Mouse (Mus musculus): ENCODE data around the gene Lsm2.
"Not testable (repeated sequence)": the region's sequence is repeated elsewhere in the genome, so short reads cannot be mapped to it uniquely, and the experiment has no call there.

The Lsm2 gene

GRCm38 (mm10) chr17:34957291-34957690 lies 24.4 kb upstream of the Lsm2 start:
- not testable (repeated sequence) for DNase-seq (ENCODE audit: low spot score)

DNA sequence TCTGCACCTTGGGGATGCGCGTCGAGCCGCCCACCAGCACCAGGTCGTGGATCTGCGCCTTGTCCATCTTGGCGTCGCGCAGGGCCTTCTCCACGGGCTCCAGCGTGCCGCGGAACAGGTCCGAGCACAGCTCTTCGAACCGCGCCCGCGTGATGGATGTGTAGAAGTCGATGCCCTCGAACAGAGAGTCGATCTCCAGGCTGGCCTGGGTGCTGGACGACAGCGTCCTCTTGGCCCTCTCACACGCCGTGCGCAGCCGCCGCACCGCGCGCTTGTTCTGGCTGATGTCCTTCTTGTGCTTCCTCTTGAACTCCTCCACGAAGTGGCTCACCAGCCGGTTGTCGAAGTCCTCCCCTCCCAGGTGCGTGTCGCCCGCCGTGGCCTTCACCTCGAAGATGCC lies 23.7 kb upstream of the Lsm2 start:
- not testable (repeated sequence) for DNase-seq (ENCODE audit: low spot score)

DNA sequence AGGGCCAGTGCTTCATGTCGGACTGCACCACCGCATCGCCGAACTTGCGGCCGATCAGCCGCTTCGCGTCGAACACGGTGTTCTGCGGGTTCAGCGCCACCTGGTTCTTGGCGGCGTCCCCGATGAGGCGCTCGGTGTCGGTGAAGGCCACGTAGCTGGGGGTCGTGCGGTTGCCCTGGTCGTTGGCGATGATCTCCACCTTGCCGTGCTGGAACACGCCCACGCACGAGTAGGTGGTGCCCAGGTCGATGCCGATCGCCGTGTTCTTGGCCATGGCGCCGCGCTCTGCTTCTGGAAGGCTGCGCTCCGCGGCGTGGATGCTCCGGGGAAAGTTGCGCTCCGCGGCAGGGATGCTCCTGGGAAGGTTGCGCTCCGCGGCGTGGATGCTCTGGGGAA lies 22.9 kb upstream of the Lsm2 start:
- not testable (repeated sequence) for DNase-seq (ENCODE audit: low spot score)

GRCm38 (mm10) chr17:34959130-34959778 lies 22.4 kb upstream of the Lsm2 start, which contains the start of gene Hspa1b:
TSS of gene Hspa1b (minus strand) at chr17:34959238.
- peak; percentile 80 for DNase-seq (ENCODE audit: low spot score)

- no peak for DNase-seq (ENCODE audit: low spot score)
These were observed 21.7 kb upstream of the Lsm2 start for GRCm38 (mm10) chr17:34959881-34960515.

GRCm38 (mm10) chr17:34960702-34961493 lies 20.8 kb upstream of the Lsm2 start:
- DNase-seq (ENCODE audit: low spot score) = no peak

GRCm38 (mm10) chr17:34962125-34962524 lies 19.5 kb upstream of the Lsm2 start:
- DNase-seq (ENCODE audit: low spot score) = no peak

- no peak for DNase-seq (ENCODE audit: low spot score)
These were observed 18.8 kb upstream of the Lsm2 start for GRCm38 (mm10) chr17:34962841-34963240.

- DNase-seq (ENCODE audit: low spot score) = no peak
These were observed 17.0 kb upstream of the Lsm2 start for GRCm38 (mm10) chr17:34964640-34965049.

DNA sequence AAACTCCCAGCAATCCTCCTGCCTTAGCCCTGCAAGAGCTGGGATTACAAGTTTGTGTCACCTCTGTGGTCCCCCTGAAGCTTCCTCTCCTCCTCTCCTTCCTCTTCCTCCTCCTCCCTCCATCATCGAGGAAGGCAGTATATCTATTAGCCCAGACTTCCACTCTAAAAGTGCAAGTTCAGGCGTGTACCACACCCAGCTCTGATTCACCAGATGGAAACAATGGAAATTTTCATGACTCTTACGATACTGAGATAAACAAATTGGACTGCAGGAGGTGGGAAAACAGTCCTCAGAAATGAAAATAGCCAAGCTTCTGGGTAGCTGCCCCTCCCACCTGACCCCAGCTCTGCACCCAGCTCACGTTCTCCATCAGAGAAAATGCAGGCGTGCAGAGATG lies 16.0 kb upstream of the Lsm2 start:
- DNase-seq (ENCODE audit: low spot score) = no peak

GRCm38 (mm10) chr17:34969822-34970221 lies 11.8 kb upstream of the Lsm2 start, which contains the start of gene Gm20481:
TSS of gene Gm20481 (plus strand) at chr17:34969912.
- not testable (repeated sequence) for DNase-seq (ENCODE audit: low spot score)

- DNase-seq (ENCODE audit: low spot score) = not testable (repeated sequence)
These were observed 10.8 kb upstream of the Lsm2 start for GRCm38 (mm10) chr17:34970850-34971249.

DNA sequence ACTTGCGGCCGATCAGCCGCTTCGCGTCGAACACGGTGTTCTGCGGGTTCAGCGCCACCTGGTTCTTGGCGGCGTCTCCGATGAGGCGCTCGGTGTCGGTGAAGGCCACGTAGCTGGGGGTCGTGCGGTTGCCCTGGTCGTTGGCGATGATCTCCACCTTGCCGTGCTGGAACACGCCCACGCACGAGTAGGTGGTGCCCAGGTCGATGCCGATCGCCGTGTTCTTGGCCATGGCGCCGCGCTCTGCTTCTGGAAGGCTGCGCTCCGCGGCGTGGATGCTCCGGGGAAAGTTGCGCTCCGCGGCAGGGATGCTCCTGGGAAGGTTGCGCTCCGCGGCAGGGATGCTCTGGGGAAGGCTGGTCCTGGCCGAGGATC lies 10.0 kb upstream of the Lsm2 start:
- not testable (repeated sequence) for DNase-seq (ENCODE audit: low spot score)

DNA sequence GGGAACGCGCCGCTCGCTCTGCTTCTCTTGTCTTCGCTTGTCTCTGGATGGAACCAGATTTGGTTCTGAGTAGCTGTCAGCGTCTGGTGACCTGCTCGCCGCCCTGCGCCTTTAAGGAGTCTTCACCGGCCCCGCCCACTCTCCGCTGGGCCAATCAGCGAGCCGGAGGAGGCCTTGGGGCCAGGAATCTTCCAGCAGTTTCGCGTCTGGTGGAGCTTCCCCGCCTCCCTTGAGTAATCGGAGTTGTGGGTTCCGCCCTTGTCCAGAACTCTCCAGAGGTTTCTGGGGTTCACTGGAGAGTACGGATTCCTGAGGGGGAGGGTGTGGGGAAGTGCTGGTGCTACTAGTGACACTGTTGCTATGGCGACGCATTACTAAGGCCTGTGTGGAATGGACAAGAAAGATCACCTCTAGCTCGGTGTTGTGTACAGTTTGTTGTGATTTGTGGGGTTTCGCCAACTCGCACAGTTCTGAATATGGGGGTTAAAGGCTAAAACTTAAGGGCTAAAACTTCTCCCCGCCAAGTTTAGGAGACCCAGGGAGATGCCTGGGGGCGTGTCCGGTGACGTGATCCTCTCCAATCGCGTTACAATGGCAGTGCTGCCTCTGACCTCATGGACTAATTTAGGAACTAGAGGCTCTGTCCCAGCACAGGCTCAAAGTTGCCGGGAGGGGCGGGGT lies 9.5 kb upstream of the Lsm2 start, which contains the start of the genes Hspa1a and Hspa1l:
Gene Hspa1a (minus strand): TSS at position 88 of the 681 bp plus-strand sequence.
Gene Hspa1l (plus strand): TSS at position 635 of the 681 bp plus-strand sequence.
- DNase-seq (ENCODE audit: low spot score) = peak; percentile 80

GRCm38 (mm10) chr17:34975581-34976492 lies 5.8 kb upstream of the Lsm2 start:
- DNase-seq (ENCODE audit: low spot score) = no peak

DNA sequence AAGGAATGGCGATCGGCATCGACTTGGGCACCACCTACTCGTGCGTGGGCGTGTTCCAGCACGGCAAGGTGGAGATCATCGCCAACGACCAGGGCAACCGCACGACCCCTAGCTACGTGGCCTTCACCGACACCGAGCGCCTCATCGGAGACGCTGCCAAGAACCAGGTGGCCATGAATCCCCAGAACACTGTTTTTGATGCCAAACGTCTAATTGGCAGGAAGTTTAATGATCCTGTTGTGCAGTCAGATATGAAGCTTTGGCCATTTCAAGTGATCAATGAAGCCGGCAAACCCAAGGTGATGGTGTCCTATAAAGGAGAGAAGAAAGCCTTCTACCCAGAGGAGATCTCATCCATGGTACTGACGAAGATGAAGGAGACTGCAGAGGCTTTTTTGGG lies 4.7 kb upstream of the Lsm2 start:
- no peak for DNase-seq (ENCODE audit: low spot score)

- DNase-seq (ENCODE audit: low spot score) = no peak
These were observed 3.4 kb upstream of the Lsm2 start for GRCm38 (mm10) chr17:34978239-34978638.

- no peak for DNase-seq (ENCODE audit: low spot score)
These were observed 2.0 kb upstream of the Lsm2 start for GRCm38 (mm10) chr17:34979631-34980030.

- no peak for DNase-seq (ENCODE audit: low spot score)
These were observed 1.0 kb upstream of the Lsm2 start for GRCm38 (mm10) chr17:34980655-34981054.

- no peak for DNase-seq (ENCODE audit: low spot score)
These were observed 666 bp downstream of the Lsm2 start for GRCm38 (mm10) chr17:34982328-34982727.

DNA sequence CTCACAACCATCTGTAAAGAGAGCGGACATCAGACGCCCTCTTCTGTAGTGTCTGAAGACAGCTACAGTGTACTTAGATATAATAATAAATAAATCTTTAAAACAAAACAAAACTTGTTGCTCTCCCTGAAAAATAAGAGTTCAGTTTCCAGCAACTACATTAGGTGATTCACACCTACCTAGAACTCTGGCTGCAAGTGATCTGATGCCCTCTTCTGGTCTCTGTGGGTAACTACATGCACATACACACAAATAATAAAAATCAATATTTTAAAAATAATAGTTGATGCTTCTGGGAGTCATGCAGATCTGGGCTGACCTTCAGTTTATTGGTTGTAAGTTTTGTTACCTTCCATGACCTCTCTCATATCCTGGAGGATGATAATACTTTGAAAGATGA lies 2.6 kb downstream of the Lsm2 start:
- no peak for DNase-seq (ENCODE audit: low spot score)

Measured in testis, postnatal 10 days (tissue).